Mouse (Mus musculus) heart, postnatal 0 days (tissue): ENCODE results near the gene Itpr2. TPM values are rescaled to one million over a fixed set of nuclear protein-coding genes. Genes with fewer than 3 reads are reported as not detected.

ENCODE experiments used
- ATAC-seq: fragments of 200-750 bp; cut with Nextera tagmentation; 2 replicates; pipeline ENCODE4 v1.8.0; 2017; ENCODE audit warnings: low read depth, moderate number of reproducible peaks, moderate library complexity; ENCODE audit not compliant: insufficient read depth
- DNase-seq: peaks from one replicate; pipeline ENCODE4 v3.0.0-alpha.2; 2016; ENCODE audit warnings: low spot score
- H3K27ac ChIP-seq: fragments of 300-500 bp; sonication (generic); 2 replicates; pipeline ENCODE4 v1.5.1; 2014; ENCODE audit warnings: low read depth, mild to moderate bottlenecking
- H3K27me3 ChIP-seq: fragments of 300-500 bp; sonication (generic); 2 replicates; pipeline ENCODE4 v1.6.1; 2014; ENCODE audit warnings: low read length, mixed read lengths; ENCODE audit not compliant: control insufficient read depth, insufficient read depth
- H3K36me3 ChIP-seq: fragments of 300-500 bp; sonication (generic); replicated peaks from 2 replicates; pipeline ENCODE4 v1.6.1; 2014; ENCODE audit warnings: low read length, mixed read lengths; ENCODE audit not compliant: control insufficient read depth, insufficient read depth
- H3K4me1 ChIP-seq: fragments of 300-500 bp; sonication (generic); 2 replicates; pipeline ENCODE4 v1.6.1; 2014; ENCODE audit warnings: antibody characterized with exemption; ENCODE audit not compliant: control insufficient read depth, insufficient read depth
- H3K4me2 ChIP-seq: fragments of 300-500 bp; sonication (generic); 2 replicates; pipeline ENCODE4 v1.6.1; 2014; ENCODE audit warnings: low read depth, mild to moderate bottlenecking, low read length, moderate library complexity
- H3K4me3 ChIP-seq: fragments of 300-500 bp; sonication (generic); 2 replicates; pipeline ENCODE4 v1.5.1; 2014; ENCODE audit warnings: low read depth, low read length
- H3K9ac ChIP-seq: fragments of 300-500 bp; sonication (generic); replicated peaks from 2 replicates; pipeline ENCODE4 v1.6.1; 2014; ENCODE audit warnings: low read depth, low read length, mixed read lengths
- H3K9me3 ChIP-seq: fragments of 300-500 bp; sonication (generic); replicated peaks from 2 replicates; pipeline ENCODE4 v1.6.1; 2016; ENCODE audit warnings: low read length; ENCODE audit not compliant: control insufficient read depth
- CTCF ChIP-seq: IDR thresholded peaks from 2 replicates; pipeline ENCODE4 v1.5.1; 2016; ENCODE audit warnings: antibody characterized with exemption, control low read depth, low read depth
- EP300 ChIP-seq: IDR thresholded peaks from 2 replicates; pipeline ENCODE4 v1.6.1; 2016; ENCODE audit warnings: antibody characterized with exemption, low read depth
- WGBS: fragments of 180-500 bp; shearing (Covaris S2); extraction: QIAGEN DNeasy Blood & Tissue Kit; methylation state at CpG from one replicate; pipeline ENCODE4 v1.1.7; 2014; 5-methylcytosine and 5-hydroxymethylcytosine counted together
- polyA plus RNA-seq: library from polyadenylated mRNA; unstranded; fragments of >200 nt; fragmentation: Nextera tagmentation; extraction: Ambion mirVana; gene quantifications from 2 replicates; pipeline ENCODE4 v1.2.1, GENCODE M21; 2015
- total RNA-seq: library from RNA; depleted of rRNA; stranded (reverse); fragments of >200 nt; gene quantifications from 2 replicates; pipeline ENCODE4 v1.2.3, GENCODE M21; 2014; ENCODE audit warnings: low replicate concordance

The Itpr2 gene
- total and polyA plus RNA-seq, 2 experiments from 2014 or later, result 26.5 to 59.5 TPM

GRCm38 (mm10) chr6:146270162-146270561 lies 231.9 kb downstream of the Itpr2 start:
- ATAC-seq, result no peak

DNA sequence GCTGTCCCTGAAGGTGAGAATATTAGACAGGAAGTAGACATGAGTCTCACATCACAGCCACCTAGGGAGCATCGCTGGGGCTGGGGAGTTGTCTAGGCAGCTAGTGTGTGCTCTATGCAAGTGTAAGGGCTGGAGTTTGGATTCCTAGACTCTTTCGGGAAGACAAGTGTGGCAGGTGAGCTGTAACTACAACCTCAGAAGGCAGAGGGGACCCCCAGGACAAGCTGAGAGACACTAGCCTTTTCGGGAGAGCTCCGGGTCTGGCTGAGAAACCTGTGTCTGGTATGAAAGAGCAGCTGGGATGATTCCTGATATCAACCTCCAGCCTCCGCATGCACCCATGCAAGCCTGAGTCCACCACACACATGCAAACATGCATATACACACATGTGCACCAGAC lies 232.7 kb downstream of the Itpr2 start:
- peaks cover 24% of the 10 kb centered on the region for H3K4me1 ChIP-seq
- no peak overlapping the region for H3K4me3 ChIP-seq
- H3K4me2 ChIP-seq, result no peak overlapping the region
- no peak overlapping the region for H3K9ac ChIP-seq
- ATAC-seq (no peak), DNase-seq (no peak)
- no peak for TF ChIP-seq EP300
- WGBS, result 89% methylated on average over 5 of the region's 5 CpGs
- H3K27me3 ChIP-seq, result no peaks in the 10 kb centered on the region
- 0 out of 2 replicates have a peak, but pooled peaks cover 6% of the 10 kb centered on the region for H3K36me3 ChIP-seq
- no peaks in the 10 kb centered on the region for H3K9me3 ChIP-seq
- no peak overlapping the region for H3K27ac ChIP-seq

More at GRCm38 (mm10) chr6:146270162-146270561, 231.9 kb downstream of the Itpr2 start:
- H3K27ac ChIP-seq, result peak overlapping the region; percentile 24
- no peaks in the 10 kb centered on the region for H3K27me3 ChIP-seq
- peaks cover 24% of the 10 kb centered on the region for H3K4me1 ChIP-seq
- H3K4me2 ChIP-seq, result no peak overlapping the region
- TF ChIP-seq CTCF (no peak), EP300 (no peak)
- no peaks in the 10 kb centered on the region for H3K9me3 ChIP-seq
- H3K9ac ChIP-seq, result no peak overlapping the region
- peak; percentile 20 for DNase-seq
- 17% methylated on average over 5 of the region's 5 CpGs for WGBS
- 0 out of 2 replicates have a peak, but pooled peaks cover 6% of the 10 kb centered on the region for H3K36me3 ChIP-seq
- no peak overlapping the region for H3K4me3 ChIP-seq

GRCm38 (mm10) chr6:146260674-146261376 lies 241.2 kb downstream of the Itpr2 start:
- Histone ChIP-seq H3K4me3 (no peak overlapping the region), H3K4me1 (no peaks in the 10 kb centered on the region), H3K36me3 (no peaks in the 10 kb centered on the region), H3K27ac (no peak overlapping the region), H3K4me2 (no peak overlapping the region), H3K9me3 (peaks cover 5% of the 10 kb centered on the region; the same call in 1 of the 2 replicates), H3K27me3 (no peaks in the 10 kb centered on the region), H3K9ac (no peak overlapping the region)
- DNase-seq (no peak), ATAC-seq (no peak)
- TF ChIP-seq EP300, result no peak
- no peak for TF ChIP-seq CTCF
- 89% methylated on average over 7 of the region's 7 CpGs for WGBS

GRCm38 (mm10) chr6:146258751-146259150 lies 243.3 kb downstream of the Itpr2 start:
- Histone ChIP-seq H3K4me1 (no peaks in the 10 kb centered on the region), H3K4me2 (no peak overlapping the region), H3K36me3 (0 out of 2 replicates have a peak, but pooled peaks cover 2% of the 10 kb centered on the region), H3K9ac (no peak overlapping the region), H3K27me3 (no peaks in the 10 kb centered on the region), H3K9me3 (peaks cover 5% of the 10 kb centered on the region; the same call in 1 of the 2 replicates), H3K27ac (no peak overlapping the region), H3K4me3 (no peak overlapping the region)
- DNase-seq, result no peak
- TF ChIP-seq EP300 (no peak), CTCF (no peak)
- ATAC-seq, result no peak
- 93% methylated on average over 5 of the region's 5 CpGs for WGBS

- Histone ChIP-seq H3K4me2 (no peak overlapping the region), H3K27ac (no peak overlapping the region), H3K9me3 (peaks cover 5% of the 10 kb centered on the region; the same call in 1 of the 2 replicates), H3K9ac (no peak overlapping the region), H3K27me3 (no peaks in the 10 kb centered on the region), H3K36me3 (0 out of 2 replicates have a peak, but pooled peaks cover 5% of the 10 kb centered on the region), H3K4me1 (no peaks in the 10 kb centered on the region), H3K4me3 (no peak overlapping the region)
- ATAC-seq (no peak), DNase-seq (no peak)
- WGBS, result 96% methylated on average over 3 of the region's 3 CpGs
- TF ChIP-seq EP300 (no peak), CTCF (no peak)
Observed at GRCm38 (mm10) chr6:146258261-146258660, 243.8 kb downstream of the Itpr2 start.
